Mouse (Mus musculus) lung, embryonic 15.5 days (tissue): ENCODE results near the gene Pes1. TPM values are rescaled to one million over a fixed set of nuclear protein-coding genes. Genes with fewer than 3 reads are reported as not detected.
A peak's percentile ranks its signal among the peaks of the same experiment; 100 is the strongest.
"Not testable (repeated sequence)": the region's sequence is repeated elsewhere in the genome, so short reads cannot be mapped to it uniquely, and the experiment has no call there.

Experiments used
- ATAC-seq: fragments of 200-750 bp; cut with Nextera tagmentation; 2 replicates; pipeline ENCODE4 v1.8.0; 2017; ENCODE audit warnings: moderate number of reproducible peaks, borderline replicate concordance; ENCODE audit not compliant: low FRiP score, low TSS enrichment; ENCODE audit errors: extremely low read depth
- H3K27ac ChIP-seq: fragments of 300-500 bp; sonication (generic); 2 replicates; pipeline ENCODE4 v1.5.1; 2015; ENCODE audit warnings: moderate library complexity, mild to moderate bottlenecking, inconsistent platforms
- H3K27me3 ChIP-seq: fragments of 300-500 bp; sonication (generic); 2 replicates; pipeline ENCODE4 v1.6.1; 2015; ENCODE audit warnings: inconsistent platforms
- H3K36me3 ChIP-seq: fragments of 300-500 bp; sonication (generic); 2 replicates; pipeline ENCODE4 v1.6.1; 2015; ENCODE audit warnings: inconsistent platforms
- H3K4me1 ChIP-seq: fragments of 300-500 bp; sonication (generic); 2 replicates; pipeline ENCODE4 v1.6.1; 2015; ENCODE audit warnings: inconsistent platforms
- H3K4me2 ChIP-seq: fragments of 300-500 bp; sonication (generic); 2 replicates; pipeline ENCODE4 v1.6.1; 2015; ENCODE audit warnings: inconsistent platforms, mild to moderate bottlenecking, moderate library complexity
- H3K4me3 ChIP-seq: fragments of 300-500 bp; sonication (generic); 2 replicates; pipeline ENCODE4 v1.5.1; 2015; ENCODE audit warnings: mild to moderate bottlenecking, inconsistent platforms
- H3K9ac ChIP-seq: fragments of 300-500 bp; sonication (generic); 2 replicates; pipeline ENCODE4 v1.6.1; 2015; ENCODE audit warnings: inconsistent platforms
- H3K9me3 ChIP-seq: fragments of 300-500 bp; sonication (generic); 2 replicates; pipeline ENCODE4 v1.6.1; 2016; ENCODE audit warnings: inconsistent platforms
- WGBS: fragments of 180-500 bp; shearing (Covaris S2); methylation state at CpG from one replicate; pipeline ENCODE4 v1.1.7; 2015; 5-methylcytosine and 5-hydroxymethylcytosine counted together
- polyA plus RNA-seq: library from polyadenylated mRNA; unstranded; fragments of >200 nt; fragmentation: Nextera tagmentation; extraction: Ambion mirVana; gene quantifications from 2 replicates; pipeline ENCODE4 v1.2.1, GENCODE M21; 2015

Gene Pes1
- polyA plus RNA-seq, 1 experiment from 2014 or later, result 76.2 TPM

GRCm38 (mm10) chr11:3933756-3934285, 30.0 kb upstream of the Pes1 start:
- ATAC-seq, result no peak
- H3K4me1 ChIP-seq, result peaks cover 16% of the 10 kb centered on the region
- H3K27me3 ChIP-seq, result no peaks in the 10 kb centered on the region
- no peak overlapping the region for H3K27ac ChIP-seq
- H3K4me2 ChIP-seq, result no peak overlapping the region
- H3K9ac ChIP-seq, result no peak overlapping the region
- no peak overlapping the region for H3K4me3 ChIP-seq
- H3K9me3 ChIP-seq, result no peaks in the 10 kb centered on the region
- WGBS, result 90% methylated on average over 9 of the region's 9 CpGs
- no peaks in the 10 kb centered on the region for H3K36me3 ChIP-seq

- 67% methylated on average over 4 of the region's 4 CpGs for WGBS
- Histone ChIP-seq H3K4me2 (no peak overlapping the region), H3K4me1 (peaks cover 16% of the 10 kb centered on the region), H3K27ac (no peak overlapping the region), H3K27me3 (no peaks in the 10 kb centered on the region), H3K4me3 (no peak overlapping the region), H3K36me3 (no peaks in the 10 kb centered on the region), H3K9ac (no peak overlapping the region), H3K9me3 (no peaks in the 10 kb centered on the region)
- no peak for ATAC-seq
Measured at GRCm38 (mm10) chr11:3935135-3935534, 28.6 kb upstream of the Pes1 start.

- WGBS, result 78% methylated on average over 3 of the region's 3 CpGs
- Histone ChIP-seq H3K4me2 (no peak overlapping the region), H3K4me1 (peaks cover 10% of the 10 kb centered on the region), H3K27me3 (no peaks in the 10 kb centered on the region), H3K36me3 (no peaks in the 10 kb centered on the region), H3K27ac (no peak overlapping the region), H3K9ac (no peak overlapping the region), H3K9me3 (no peaks in the 10 kb centered on the region), H3K4me3 (no peak overlapping the region)
- no peak for ATAC-seq
Measured at GRCm38 (mm10) chr11:3936318-3936717, 27.5 kb upstream of the Pes1 start.

GRCm38 (mm10) chr11:3937321-3937874, 26.4 kb upstream of the Pes1 start:
- no peak overlapping the region for H3K27ac ChIP-seq
- ATAC-seq, result no peak
- 0 out of 2 replicates have a peak, but pooled peaks cover 3% of the 10 kb centered on the region for H3K4me1 ChIP-seq
- no peak overlapping the region for H3K9ac ChIP-seq
- no peaks in the 10 kb centered on the region for H3K36me3 ChIP-seq
- H3K4me3 ChIP-seq, result no peak overlapping the region
- H3K9me3 ChIP-seq, result no peaks in the 10 kb centered on the region
- H3K4me2 ChIP-seq, result no peak overlapping the region
- no peaks in the 10 kb centered on the region for H3K27me3 ChIP-seq
- WGBS, result 70% methylated on average over 13 of the region's 13 CpGs

GRCm38 (mm10) chr11:3941371-3941770, 22.4 kb upstream of the Pes1 start:
- no peak for ATAC-seq
- H3K9me3 ChIP-seq, result no peaks in the 10 kb centered on the region
- H3K9ac ChIP-seq, result no peak overlapping the region
- H3K27me3 ChIP-seq, result peaks cover 2% of the 10 kb centered on the region; the same call in 1 of the 2 replicates
- H3K27ac ChIP-seq, result no peak overlapping the region
- H3K4me2 ChIP-seq, result no peak overlapping the region
- no peak overlapping the region for H3K4me3 ChIP-seq
- 67% methylated on average over 7 of the region's 7 CpGs for WGBS
- no peaks in the 10 kb centered on the region for H3K36me3 ChIP-seq
- no peaks in the 10 kb centered on the region for H3K4me1 ChIP-seq

GRCm38 (mm10) chr11:3946386-3946785, 17.4 kb upstream of the Pes1 start:
- H3K4me3 ChIP-seq, result no peak overlapping the region
- no peak overlapping the region for H3K4me2 ChIP-seq
- no peak for ATAC-seq
- H3K9me3 ChIP-seq, result no peaks in the 10 kb centered on the region
- H3K9ac ChIP-seq, result no peak overlapping the region
- no peak overlapping the region for H3K27ac ChIP-seq
- H3K36me3 ChIP-seq, result no peaks in the 10 kb centered on the region
- no peaks in the 10 kb centered on the region for H3K4me1 ChIP-seq
- peaks cover 3% of the 10 kb centered on the region; the same call in 1 of the 2 replicates for H3K27me3 ChIP-seq
- 23% methylated on average over 1 of the region's 1 CpGs for WGBS

- H3K9me3 ChIP-seq, ATAC-seq, H3K36me3 ChIP-seq, H3K27me3 ChIP-seq, H3K27ac ChIP-seq, H3K4me3 ChIP-seq, H3K9ac ChIP-seq, H3K4me1 ChIP-seq, H3K4me2 ChIP-seq: not testable (repeated sequence)
- WGBS, result 79% methylated on average over 5 of the region's 5 CpGs
Measured at GRCm38 (mm10) chr11:3954876-3955275, 8.9 kb upstream of the Pes1 start.

- H3K9ac ChIP-seq, H3K9me3 ChIP-seq, H3K27ac ChIP-seq, H3K27me3 ChIP-seq, H3K4me3 ChIP-seq, H3K4me2 ChIP-seq, H3K36me3 ChIP-seq, ATAC-seq, H3K4me1 ChIP-seq: not testable (repeated sequence)
- 71% methylated on average over 4 of the region's 4 CpGs for WGBS
Measured at GRCm38 (mm10) chr11:3955371-3955770, 8.4 kb upstream of the Pes1 start.

GRCm38 (mm10) chr11:3960901-3961300, 2.9 kb upstream of the Pes1 start:
- no peaks in the 10 kb centered on the region for H3K27me3 ChIP-seq
- 37% methylated on average over 2 of the region's 2 CpGs for WGBS
- H3K27ac ChIP-seq, result no peak overlapping the region
- no peaks in the 10 kb centered on the region for H3K36me3 ChIP-seq
- no peak overlapping the region for H3K9ac ChIP-seq
- H3K4me3 ChIP-seq, result no peak overlapping the region
- no peak overlapping the region for H3K4me2 ChIP-seq
- ATAC-seq, result no peak
- no peaks in the 10 kb centered on the region for H3K9me3 ChIP-seq
- peaks cover 14% of the 10 kb centered on the region for H3K4me1 ChIP-seq

GRCm38 (mm10) chr11:3961761-3962160, 2.0 kb upstream of the Pes1 start:
- Histone ChIP-seq H3K9me3 (no peaks in the 10 kb centered on the region), H3K27ac (no peak overlapping the region), H3K4me2 (no peak overlapping the region), H3K36me3 (no peaks in the 10 kb centered on the region), H3K27me3 (no peaks in the 10 kb centered on the region), H3K9ac (no peak overlapping the region), H3K4me3 (no peak overlapping the region), H3K4me1 (peaks cover 16% of the 10 kb centered on the region)
- no peak for ATAC-seq
- WGBS, result 45% methylated on average over 3 of the region's 3 CpGs

GRCm38 (mm10) chr11:3963155-3963554, 620 bp upstream of the Pes1 start:
- H3K4me2 ChIP-seq, result peak overlapping the region; percentile 68
- H3K4me3 ChIP-seq, result peak overlapping the region; percentile 81
- no peaks in the 10 kb centered on the region for H3K9me3 ChIP-seq
- H3K9ac ChIP-seq, result 0 out of 2 replicates have a peak overlapping the region, but pooled peaks have one; percentile 76
- peaks cover 16% of the 10 kb centered on the region for H3K4me1 ChIP-seq
- peak overlapping the region; percentile 66; the same call in 1 of the 2 replicates for H3K27ac ChIP-seq
- 74% methylated on average over 10 of the region's 10 CpGs for WGBS
- no peaks in the 10 kb centered on the region for H3K27me3 ChIP-seq
- no peak for ATAC-seq
- no peaks in the 10 kb centered on the region; the same call in 1 of the 2 replicates for H3K36me3 ChIP-seq

GRCm38 (mm10) chr11:3964416-3965172, 819 bp downstream of the Pes1 start:
- peak overlapping the region; percentile 76 for H3K9ac ChIP-seq
- H3K4me2 ChIP-seq, result peak overlapping the region; percentile 68
- 11% methylated on average over 11 of the region's 11 CpGs for WGBS
- peak overlapping the region; percentile 81 for H3K4me3 ChIP-seq
- H3K9me3 ChIP-seq, result no peaks in the 10 kb centered on the region
- no peaks in the 10 kb centered on the region for H3K27me3 ChIP-seq
- peaks cover 10% of the 10 kb centered on the region for H3K36me3 ChIP-seq
- H3K4me1 ChIP-seq, result peaks cover 16% of the 10 kb centered on the region
- ATAC-seq, result no peak
- H3K27ac ChIP-seq, result peak overlapping the region; percentile 66; the same call in 1 of the 2 replicates
